8 mouse cellular contexts compared by ENCODE assay signal in genomic region chr2:181365655-181366075, GRCm38 (mm10). TPM values are rescaled to one million over a fixed set of nuclear protein-coding genes. Genes with fewer than 3 reads are reported as not detected.
DNase-seq lines count a peak whose midpoint lies in the region; ATAC-seq and TF ChIP-seq lines count a peak whose summit lies in the region.

No protein-coding gene starts in this region.

- peaks cover 73% of the 10 kb centered on the region for H3K79me3 ChIP-seq in C2C12 (ENCODE audit: low read depth)

- H3K36me3 ChIP-seq in C2C12 (ENCODE audit: control insufficient read depth, insufficient read depth), result peaks cover 56% of the 10 kb centered on the region
- H3K36me3 ChIP-seq in hindbrain, embryonic 16.5 days (ENCODE audit: control insufficient read depth, insufficient read depth, low read length), result peaks cover 10% of the 10 kb centered on the region
- peaks cover 45% of the 10 kb centered on the region for H3K36me3 ChIP-seq in midbrain, embryonic 12.5 days

- ATAC-seq in frontal cortex, adult (ENCODE audit: low TSS enrichment), result peak; percentile 42; the same call in 1 of the 2 replicates
- ATAC-seq in hindbrain, embryonic 16.5 days, result peak; percentile 66
- ATAC-seq in midbrain, embryonic 12.5 days (ENCODE audit: low FRiP score, low read depth), result peak; percentile 77

- peaks cover 29% of the 10 kb centered on the region for H3K4me1 ChIP-seq in hindbrain, embryonic 16.5 days (ENCODE audit: control insufficient read depth, insufficient read depth, low read depth, low read length)
- peaks cover 35% of the 10 kb centered on the region for H3K4me1 ChIP-seq in midbrain, embryonic 12.5 days

- H3K27me3 ChIP-seq in C2C12 (ENCODE audit: control insufficient read depth, insufficient read depth, insufficient read length), result no peaks in the 10 kb centered on the region
- no peaks in the 10 kb centered on the region for H3K27me3 ChIP-seq in hindbrain, embryonic 16.5 days (replicated peaks; ENCODE audit: control insufficient read depth, insufficient read depth, low read length)
- no peaks in the 10 kb centered on the region for H3K27me3 ChIP-seq in midbrain, embryonic 12.5 days

- peak overlapping the region; percentile 78 for H3K4me3 ChIP-seq in C2C12 (ENCODE audit: insufficient read depth, poor library complexity, severe bottlenecking)
- peak overlapping the region; percentile 52 for H3K4me3 ChIP-seq in hindbrain, embryonic 16.5 days (ENCODE audit: low read length)
- peak overlapping the region; percentile 75 for H3K4me3 ChIP-seq in midbrain, embryonic 12.5 days

- no peak for TF ChIP-seq CTCF in C2C12 (IDR thresholded peaks at IDR 0.05; ENCODE audit: control insufficient read depth, insufficient read depth, insufficient read length)

- H3K4me2 ChIP-seq in hindbrain, embryonic 16.5 days (ENCODE audit: low read length), result peak overlapping the region; percentile 69
- peak overlapping the region; percentile 99 for H3K4me2 ChIP-seq in midbrain, embryonic 12.5 days (replicated peaks)

- no peak for DNase-seq in frontal cortex, postnatal 14 days (ENCODE audit: low spot score in 2 of 2)
- peak; percentile 40 for DNase-seq in embryo, embryonic 11 days
- DNase-seq in urinary bladder, postnatal 36 days (ENCODE audit: low spot score in 2 of 2), result no peak
- no peak for DNase-seq in gastrocnemius, postnatal 14 days

- H3K9me3 ChIP-seq in hindbrain, embryonic 16.5 days (ENCODE audit: control insufficient read depth, low read length), result no peaks in the 10 kb centered on the region
- no peaks in the 10 kb centered on the region for H3K9me3 ChIP-seq in midbrain, embryonic 12.5 days

- intact Hi-C loops in gastrocnemius, postnatal 14 days (cut with DNase I; ENCODE audit: low total_unique reads), result no loop called here

- peak overlapping the region; percentile 92 for H3K27ac ChIP-seq in hindbrain, embryonic 16.5 days (ENCODE audit: low read depth, low read length)
- H3K27ac ChIP-seq in midbrain, embryonic 12.5 days (replicated peaks), result peak overlapping the region; percentile 90

- H3K79me2 ChIP-seq in C2C12 (ENCODE audit: control insufficient read depth, insufficient read depth), result peaks cover 95% of the 10 kb centered on the region

- peak overlapping the region; percentile 95 for H3ac ChIP-seq in C2C12 (ENCODE audit: control insufficient read depth, insufficient read length, low read depth)

- under 1% methylated on average over 20 of the region's 20 CpGs for WGBS in hindbrain, embryonic 16.5 days
- WGBS in midbrain, embryonic 12.5 days, result under 1% methylated on average over 20 of the region's 20 CpGs

- peak overlapping the region; percentile 78 for H3K9ac ChIP-seq in hindbrain, embryonic 16.5 days (ENCODE audit: low read depth, low read length)
- H3K9ac ChIP-seq in midbrain, embryonic 12.5 days (replicated peaks), result peak overlapping the region; percentile 94

TF ChIP-seq in C2C12, 6 proteins besides CTCF, POLR2A, EP300 and RAD21:
- TF ChIP-seq FOSL1 (IDR thresholded peaks at IDR 0.05; ENCODE audit: insufficient read depth, low read length, poor library complexity, severe bottlenecking), result no peak
- TF ChIP-seq MAX (IDR thresholded peaks at IDR 0.05), result no peak
- no peak for TF ChIP-seq CEBPB (IDR thresholded peaks at IDR 0.05; ENCODE audit: low read depth)
- no peak for TF ChIP-seq MYOD1 (IDR thresholded peaks at IDR 0.05; ENCODE audit: control insufficient read depth, insufficient read length, low read depth)
- TF ChIP-seq MYOG (IDR thresholded peaks at IDR 0.05; ENCODE audit: control insufficient read depth, extremely low read depth, insufficient read length), result no peak
- no peak for TF ChIP-seq USF1 (IDR thresholded peaks at IDR 0.05; ENCODE audit: low read depth)
TF ChIP-seq in C2C12: peak in this region for 0.

RNA-seq across cellular contexts. Expression of gene Arfrp1, which starts 0.5 kb away (rescaled TPM):
- 45.9 TPM for polyA plus RNA-seq in C2C12 (2012; fragmentation: generic; extraction: Trizol)
- polyA plus RNA-seq in hindbrain, embryonic 16.5 days (2015; fragmentation: Nextera tagmentation; extraction: Ambion mirVana), result 83.5 and 87.2 TPM in 2 replicates
- polyA plus RNA-seq in midbrain, embryonic 12.5 days (2016; fragmentation: Nextera tagmentation; extraction: Ambion mirVana), result 84.0 and 84.2 TPM in 2 replicates
- 10 to 100 TPM; 21.0 to 21.8 TPM for total RNA-seq in gastrocnemius, postnatal 14 days (2021)

RNA-seq across cellular contexts. Expression of gene Zgpat, which starts 0.9 kb away (rescaled TPM):
- 16.5 TPM for polyA plus RNA-seq in C2C12 (2012; fragmentation: generic; extraction: Trizol)
- polyA plus RNA-seq in hindbrain, embryonic 16.5 days (2015; fragmentation: Nextera tagmentation; extraction: Ambion mirVana), result 75.0 and 83.7 TPM in 2 replicates
- polyA plus RNA-seq in midbrain, embryonic 12.5 days (2016; fragmentation: Nextera tagmentation; extraction: Ambion mirVana), result 69.4 and 75.0 TPM in 2 replicates
- 10 to 100 TPM; 12.5 to 14.3 TPM for total RNA-seq in gastrocnemius, postnatal 14 days (2021)

RNA-seq across cellular contexts. Expression of gene Lime1, which starts 14.2 kb away (rescaled TPM):
- polyA plus RNA-seq in C2C12 (2012; fragmentation: generic; extraction: Trizol), result 7.3 TPM
- 46.4 and 56.5 TPM in 2 replicates for polyA plus RNA-seq in hindbrain, embryonic 16.5 days (2015; fragmentation: Nextera tagmentation; extraction: Ambion mirVana)
- polyA plus RNA-seq in midbrain, embryonic 12.5 days (2016; fragmentation: Nextera tagmentation; extraction: Ambion mirVana), result 36.2 and 40.3 TPM in 2 replicates
- total RNA-seq in gastrocnemius, postnatal 14 days (2021), result 1 to 10 TPM; 4.4 to 4.6 TPM

RNA-seq across cellular contexts. Expression of gene Rtel1, which starts 46.1 kb away (rescaled TPM):
- polyA plus RNA-seq in C2C12 (2012; fragmentation: generic; extraction: Trizol), result 45.8 TPM
- 33.7 and 38.2 TPM in 2 replicates for polyA plus RNA-seq in hindbrain, embryonic 16.5 days (2015; fragmentation: Nextera tagmentation; extraction: Ambion mirVana)
- 54.2 and 55.3 TPM in 2 replicates for polyA plus RNA-seq in midbrain, embryonic 12.5 days (2016; fragmentation: Nextera tagmentation; extraction: Ambion mirVana)
- total RNA-seq in gastrocnemius, postnatal 14 days (2021), result 10 to 100 TPM; 14.2 to 15.5 TPM

RNA-seq across cellular contexts. Expression of gene Stmn3, which starts 51.4 kb away (rescaled TPM):
- polyA plus RNA-seq in C2C12 (2012; fragmentation: generic; extraction: Trizol), result 0.02 TPM
- polyA plus RNA-seq in hindbrain, embryonic 16.5 days (2015; fragmentation: Nextera tagmentation; extraction: Ambion mirVana), result 1,680 and 1,967 TPM in 2 replicates
- polyA plus RNA-seq in midbrain, embryonic 12.5 days (2016; fragmentation: Nextera tagmentation; extraction: Ambion mirVana), result 443 and 455 TPM in 2 replicates
- under 1 TPM in 1 of 2 experiments, not detected in 1; 0.27 TPM for total RNA-seq in gastrocnemius, postnatal 14 days (2021)
